Mouse (Mus musculus) neutrophil, adult 5-6 weeks (primary cell): ENCODE results near the gene Sbno2. TPM values are rescaled to one million over a fixed set of nuclear protein-coding genes. Genes with fewer than 3 reads are reported as not detected.

Source experiments
- ATAC-seq: fragments of 151-379, 151-347 bp; 2 replicates; pipeline ENCODE4 v1.8.0; 2017; ENCODE audit warnings: mild to moderate bottlenecking, moderate TSS enrichment; ENCODE audit not compliant: insufficient number of reproducible peaks, poor library complexity, low FRiP score, severe bottlenecking; ENCODE audit errors: extremely low read depth
- total RNA-seq: library from RNA; stranded (forward); fragments of 200-1000 nt; gene quantifications from 2 replicates; pipeline ENCODE4 v1.2.3, GENCODE M21; 2017

The Sbno2 gene
- total RNA-seq, 1 experiment from 2014 or later, result 238 TPM

DNA sequence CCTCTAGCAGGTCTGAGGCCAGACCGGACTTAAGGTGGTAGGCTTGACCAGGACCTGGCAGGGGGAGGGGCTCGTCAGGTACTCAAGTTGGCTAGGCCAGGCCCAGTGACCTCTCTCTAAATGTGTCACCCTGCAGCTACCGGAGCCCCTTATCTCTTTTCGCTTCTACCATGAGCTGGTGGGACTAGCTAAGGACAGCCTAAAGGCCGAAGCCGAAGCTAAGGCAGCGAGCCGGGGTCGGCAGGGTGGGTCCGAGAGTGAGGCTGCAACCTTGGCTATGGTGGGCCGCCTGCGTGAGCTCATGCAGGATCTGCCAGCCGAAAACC is 76.9 kb downstream of the Sbno2 start:
- no peak for ATAC-seq

DNA sequence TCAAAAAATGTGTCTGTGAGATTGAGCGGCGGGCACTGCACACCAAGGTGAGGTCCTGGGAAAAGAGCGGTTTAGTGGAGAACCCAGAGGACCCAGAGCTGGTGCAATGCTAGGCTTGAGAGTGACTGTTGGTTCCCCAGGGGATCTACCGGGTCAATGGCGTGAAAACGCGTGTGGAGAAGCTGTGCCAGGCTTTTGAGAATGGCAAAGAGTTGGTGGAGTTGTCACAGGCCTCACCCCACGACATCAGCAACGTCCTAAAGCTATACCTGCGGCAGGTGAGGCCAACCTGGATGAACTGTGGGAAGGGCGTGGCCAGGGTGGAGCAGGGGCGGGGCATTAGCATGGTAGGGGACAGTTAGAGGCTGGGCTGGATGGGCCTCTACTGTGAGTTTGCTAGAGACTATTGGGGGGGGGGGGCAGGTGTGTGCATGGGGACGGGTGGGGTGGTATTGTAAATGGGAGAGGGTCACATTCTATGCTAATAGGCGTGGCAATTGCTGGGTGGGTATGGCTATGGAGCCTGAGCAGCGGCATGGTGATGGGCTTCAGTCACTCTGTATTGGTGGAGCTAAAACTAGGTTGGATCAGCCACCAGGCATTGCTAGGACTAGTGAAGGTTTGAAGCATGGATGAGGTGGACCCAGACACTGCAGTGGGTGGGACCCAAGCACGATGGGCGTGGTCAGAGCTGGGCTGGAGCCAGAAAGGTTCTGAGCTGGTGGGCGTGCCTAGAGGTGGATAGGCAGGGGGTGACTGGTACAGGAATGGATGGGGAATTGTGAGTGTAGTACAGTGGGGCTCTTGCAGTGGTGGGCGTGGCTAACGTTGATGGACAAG is 77.5 kb downstream of the Sbno2 start:
- ATAC-seq, result no peak

DNA sequence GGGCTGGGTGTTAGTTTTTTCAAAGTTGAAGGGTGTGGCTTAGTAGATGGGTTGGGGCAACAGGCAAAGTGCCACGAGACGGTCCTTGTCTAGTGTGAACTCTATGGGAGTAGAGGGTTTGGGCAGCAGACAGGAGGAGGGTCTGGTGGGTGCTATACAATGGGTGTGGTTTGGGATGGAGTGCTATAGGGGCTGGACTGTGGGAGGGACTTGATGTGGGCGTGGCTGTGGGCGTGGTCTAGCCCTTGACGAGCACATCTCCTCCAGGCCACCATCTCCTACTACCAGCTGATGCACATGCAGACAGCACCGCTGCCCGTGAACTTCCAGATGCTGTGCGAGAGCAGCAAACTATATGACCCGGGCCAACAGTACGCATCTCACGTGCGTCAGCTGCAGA is 79.5 kb downstream of the Sbno2 start:
- ATAC-seq, result no peak

DNA sequence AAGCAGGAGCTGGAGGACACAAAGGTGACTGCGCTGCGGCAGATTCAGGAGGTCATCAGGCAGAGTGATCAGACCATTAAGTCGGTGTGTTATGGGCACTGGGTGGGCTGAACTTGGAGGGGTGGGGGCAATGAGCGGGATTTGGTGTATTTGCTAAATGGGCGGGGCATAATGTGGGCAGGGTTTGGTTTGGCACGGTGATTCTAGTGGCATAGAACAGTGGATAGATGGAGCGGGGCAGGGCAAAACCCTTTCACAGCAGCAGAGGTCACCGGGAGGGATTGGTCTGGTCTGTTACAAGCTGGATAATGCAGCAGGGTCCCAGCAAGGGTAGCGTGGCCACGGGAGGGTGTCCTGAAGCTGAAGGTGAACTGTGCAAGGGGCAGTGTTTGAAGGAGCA is 79.9 kb downstream of the Sbno2 start:
- ATAC-seq, result no peak

DNA sequence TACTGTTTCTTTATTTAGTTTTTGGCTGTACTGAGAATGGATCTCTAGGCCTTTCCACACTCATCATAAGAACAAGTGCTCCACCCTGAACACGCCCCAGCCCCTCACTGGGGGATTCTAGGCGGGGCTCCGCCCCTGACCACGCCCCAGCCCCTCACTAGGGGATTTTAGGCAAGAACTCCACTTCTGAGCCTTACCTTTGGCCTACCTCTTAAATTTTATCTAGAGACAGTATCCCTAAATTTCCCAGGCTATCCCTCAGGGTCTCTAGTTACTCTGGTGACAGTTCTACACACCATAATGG is 80.4 kb downstream of the Sbno2 start:
- no peak for ATAC-seq

DNA sequence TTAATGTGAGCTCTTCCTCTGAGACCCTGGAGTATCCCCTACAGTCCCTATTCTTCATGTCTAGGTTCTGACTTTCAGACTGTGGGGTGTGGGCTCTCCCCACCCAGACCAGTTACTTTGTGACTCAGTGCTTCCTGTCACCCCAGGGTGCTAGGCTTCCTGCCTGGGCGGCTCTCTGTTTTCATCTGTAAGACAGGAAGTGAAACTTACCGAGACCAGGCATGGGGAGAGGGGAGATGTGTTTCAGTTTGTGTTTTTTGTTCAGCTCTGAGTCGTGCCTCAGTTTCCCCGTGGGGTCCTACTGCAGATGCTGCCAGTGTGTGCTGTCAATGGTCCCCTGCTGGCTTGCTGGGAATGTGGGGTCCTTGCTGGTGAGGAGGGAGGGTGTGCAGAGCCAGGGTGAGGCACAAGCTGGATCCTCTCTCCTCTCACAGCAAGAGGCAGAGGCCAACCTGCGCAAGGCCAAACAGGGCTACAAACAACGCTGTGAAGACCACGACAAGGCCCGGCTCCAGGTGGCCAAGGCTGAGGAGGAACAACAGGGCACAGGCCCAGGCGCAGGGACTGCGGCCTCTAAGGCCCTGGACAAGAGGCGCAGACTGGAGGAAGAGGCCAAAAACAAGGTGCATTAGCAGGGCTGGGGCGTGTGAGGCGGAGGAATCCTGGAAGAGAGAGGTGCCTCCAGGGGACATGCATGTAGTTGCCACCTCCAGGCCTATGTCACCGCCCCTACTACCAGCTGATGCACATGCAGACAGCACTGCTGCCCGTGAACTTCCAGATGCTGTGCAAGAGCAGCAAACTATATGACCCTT is 80.9 kb downstream of the Sbno2 start:
- ATAC-seq, result peak; percentile 74

DNA sequence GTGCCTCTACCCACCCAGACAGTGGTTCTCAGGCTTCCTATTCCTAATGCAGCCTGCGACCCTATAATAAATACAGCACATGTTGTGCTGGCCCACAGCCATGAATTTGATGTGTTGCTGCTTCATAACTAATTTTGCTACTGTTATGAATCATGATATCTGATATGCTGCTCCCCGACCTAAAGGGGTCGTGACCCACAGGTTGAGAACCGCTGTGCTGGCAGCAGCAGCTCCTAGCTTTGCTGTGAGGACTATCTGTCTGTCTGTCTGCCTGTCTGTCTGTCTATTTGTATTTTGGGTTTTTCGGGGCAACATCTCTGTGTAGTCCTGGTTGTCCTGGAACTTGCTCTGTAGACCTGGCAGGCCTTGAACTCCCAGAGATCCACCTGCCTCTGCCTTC is 81.6 kb downstream of the Sbno2 start:
- ATAC-seq, result no peak

DNA sequence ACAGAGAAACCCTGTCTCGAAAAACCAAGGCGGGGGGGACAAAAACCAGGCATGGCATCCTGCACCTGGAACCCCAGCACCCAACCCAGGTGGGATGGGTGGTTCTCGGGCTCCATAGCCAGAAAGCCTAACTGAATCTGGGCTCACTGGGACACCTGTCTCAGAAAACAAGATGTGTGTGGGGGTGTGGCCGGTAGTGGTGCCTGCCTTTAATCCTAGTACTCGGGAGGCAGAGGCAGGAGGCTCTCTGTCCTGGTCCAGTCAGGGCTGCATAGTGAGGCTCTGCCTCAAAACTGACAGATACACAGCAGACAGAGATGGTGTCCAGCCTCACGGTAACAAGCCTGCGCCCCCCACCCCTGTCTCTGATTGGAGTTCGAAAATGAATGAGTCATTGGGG is 82.6 kb downstream of the Sbno2 start:
- no peak for ATAC-seq

DNA sequence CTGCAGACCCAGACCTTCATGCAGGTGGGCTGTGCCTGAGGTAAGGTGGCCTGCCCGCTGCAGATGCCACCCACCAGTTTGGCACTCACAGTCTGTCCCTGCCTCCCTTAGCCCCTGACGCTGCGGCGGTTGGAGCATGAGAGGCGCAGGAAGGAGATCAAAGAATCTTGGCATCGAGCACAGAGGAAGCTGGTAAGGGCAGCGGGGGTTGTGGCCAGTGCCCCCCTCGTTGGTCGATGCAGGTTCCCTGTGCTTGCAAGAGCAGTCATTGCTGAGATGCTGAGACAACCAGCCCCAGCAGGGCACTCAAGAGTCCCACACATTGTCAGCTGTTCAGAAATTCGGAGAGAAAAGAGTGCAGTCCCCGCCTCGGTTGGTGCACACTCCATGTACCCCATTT is 83.2 kb downstream of the Sbno2 start:
- ATAC-seq, result no peak

DNA sequence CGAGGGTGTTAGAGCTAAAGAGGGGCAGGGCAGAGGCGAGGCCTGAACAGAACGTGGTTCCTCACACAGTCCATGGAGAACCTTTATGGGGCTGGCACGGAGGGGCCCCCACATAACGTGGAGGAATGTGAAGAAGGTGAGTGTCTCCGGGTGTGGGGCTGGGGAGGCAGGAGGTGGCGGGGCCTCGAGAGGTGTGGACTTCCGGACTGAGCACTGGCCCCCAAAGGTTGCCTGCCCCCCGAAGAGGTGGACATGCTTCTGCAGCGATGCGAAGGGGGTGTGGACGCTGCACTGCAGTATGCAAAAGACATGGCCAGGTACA is 84.1 kb downstream of the Sbno2 start:
- no peak for ATAC-seq

DNA sequence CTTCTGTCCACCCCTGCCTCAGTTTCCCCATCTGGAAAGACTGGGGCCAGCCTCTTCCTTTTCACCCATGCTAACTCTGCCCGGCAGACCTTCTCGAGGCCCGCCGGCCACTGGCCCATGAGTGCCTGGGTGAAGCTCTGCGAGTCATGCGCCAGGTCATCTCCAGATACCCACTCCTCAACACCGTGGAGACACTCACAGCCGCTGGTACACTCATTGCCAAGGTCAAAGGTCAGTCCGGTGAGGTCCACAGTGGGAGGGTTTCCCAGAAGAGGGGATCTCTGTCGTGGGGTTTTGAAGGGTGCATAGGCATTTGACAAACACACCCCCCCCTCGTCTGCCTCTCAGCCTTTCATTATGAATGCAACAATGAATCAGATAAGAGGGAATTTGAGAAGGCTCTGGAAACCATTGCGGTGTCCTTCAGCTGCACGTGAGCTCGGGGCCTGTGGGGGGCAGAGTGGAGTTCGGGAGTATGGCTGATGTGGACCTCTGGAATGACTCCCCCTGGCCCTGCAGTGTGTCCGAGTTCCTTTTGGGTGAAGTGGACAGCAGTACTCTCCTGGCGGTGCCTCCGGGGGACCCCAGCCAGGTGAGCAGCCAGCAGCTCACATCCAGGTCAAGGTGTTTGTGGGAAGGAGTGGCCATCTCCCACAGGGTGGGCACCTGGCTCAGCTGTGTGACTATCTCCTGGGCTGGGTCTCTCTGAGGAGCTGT is 84.6 kb downstream of the Sbno2 start:
- ATAC-seq, result no peak

DNA sequence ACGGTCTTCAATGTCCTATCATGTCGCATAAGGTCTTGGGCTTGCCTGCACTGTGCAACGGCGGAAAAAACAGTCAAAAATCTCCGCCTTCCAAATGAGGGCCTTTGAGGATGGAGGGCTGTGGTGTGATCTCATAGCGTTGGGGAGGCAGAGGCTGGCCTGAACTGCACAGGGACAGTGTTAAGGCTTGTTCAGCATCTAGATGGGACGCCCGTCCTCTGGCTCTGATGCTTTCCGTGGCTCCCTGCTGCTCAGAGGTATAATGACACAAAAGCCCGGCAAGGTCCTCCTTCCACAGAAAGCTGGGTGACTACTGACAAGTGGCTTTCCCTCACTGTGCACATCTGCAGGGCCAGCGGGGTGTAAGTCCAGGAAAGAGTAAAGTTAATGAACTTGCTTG is 85.2 kb downstream of the Sbno2 start:
- no peak for ATAC-seq

DNA sequence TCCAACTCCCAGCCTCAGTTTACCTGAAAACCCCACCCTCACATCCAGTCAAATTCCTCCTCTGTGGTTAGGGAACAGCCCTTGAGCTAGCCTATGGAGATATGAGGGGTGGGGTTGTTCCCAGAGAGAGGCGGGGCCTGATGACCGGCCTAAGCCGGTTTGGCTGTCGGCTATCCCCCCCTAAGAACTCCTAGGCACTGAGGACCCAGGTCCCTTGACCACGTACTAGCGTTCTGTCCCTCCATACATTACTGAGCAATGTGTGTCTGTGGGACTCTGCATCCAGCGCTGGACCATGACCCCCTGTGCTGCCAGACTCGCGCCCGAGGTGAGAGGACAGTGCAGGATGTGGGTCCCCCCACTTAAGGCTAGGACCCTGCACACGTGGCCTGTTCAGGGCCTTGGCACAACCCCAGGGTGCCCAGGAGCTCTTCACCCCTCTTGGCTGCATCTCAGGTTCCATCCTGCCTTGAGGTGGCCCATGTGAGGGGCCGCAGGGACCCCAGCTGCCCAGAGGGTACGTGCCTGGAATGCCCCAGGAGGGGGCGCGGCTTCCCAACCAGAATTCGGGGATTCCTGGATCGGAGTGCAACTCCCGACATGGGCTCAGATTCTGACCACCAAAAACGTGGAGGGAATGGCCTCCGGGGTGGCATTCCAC is 85.8 kb downstream of the Sbno2 start:
- no peak for ATAC-seq

DNA sequence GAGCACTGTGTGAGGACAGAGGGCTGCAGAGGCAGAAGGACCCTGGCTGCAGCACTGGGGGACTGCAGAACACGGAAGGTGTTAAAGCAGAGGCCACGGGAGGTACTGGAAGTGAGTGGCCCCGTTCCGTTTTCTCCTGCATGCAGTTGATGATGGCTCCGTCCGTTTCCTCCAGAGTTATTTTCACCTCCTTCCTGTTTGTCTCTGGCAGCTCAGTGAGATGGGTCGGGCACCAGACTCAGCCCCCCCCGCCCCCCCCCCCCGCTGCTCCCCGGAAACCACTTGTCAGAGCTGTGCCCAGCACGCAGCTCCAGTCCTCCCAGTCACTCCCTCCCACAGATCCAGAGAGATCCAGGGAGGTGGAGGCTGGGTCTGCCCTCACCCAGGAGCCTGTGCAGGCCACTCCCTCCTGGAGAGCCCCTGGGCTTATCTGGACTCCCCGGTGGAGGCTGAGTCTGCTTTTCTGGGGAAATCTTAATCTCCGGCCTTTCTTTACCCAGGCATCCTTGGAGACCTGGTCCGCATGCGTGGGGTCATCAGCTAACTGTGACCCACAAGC is 86.6 kb downstream of the Sbno2 start:
- peak; percentile 33 for ATAC-seq

DNA sequence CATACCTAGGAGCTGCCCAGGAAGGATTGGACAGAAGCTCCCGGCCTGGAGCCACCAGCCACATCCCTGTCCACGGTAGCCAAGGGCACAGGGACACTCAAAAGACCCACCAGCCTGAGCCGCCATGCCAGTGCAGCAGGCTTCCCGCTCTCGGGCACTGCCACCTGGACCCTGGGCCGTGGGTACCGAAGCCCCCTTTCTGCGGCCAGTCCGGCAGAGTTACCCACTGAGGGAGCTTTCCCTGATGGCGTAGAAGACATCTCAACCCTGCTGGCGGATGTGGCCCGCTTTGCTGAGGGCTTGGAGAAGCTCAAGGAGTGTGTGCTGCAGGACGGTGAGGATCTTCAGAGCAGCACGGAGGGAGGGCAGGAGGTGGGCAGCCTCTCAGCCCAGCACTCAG is 87.6 kb downstream of the Sbno2 start:
- no peak for ATAC-seq

DNA sequence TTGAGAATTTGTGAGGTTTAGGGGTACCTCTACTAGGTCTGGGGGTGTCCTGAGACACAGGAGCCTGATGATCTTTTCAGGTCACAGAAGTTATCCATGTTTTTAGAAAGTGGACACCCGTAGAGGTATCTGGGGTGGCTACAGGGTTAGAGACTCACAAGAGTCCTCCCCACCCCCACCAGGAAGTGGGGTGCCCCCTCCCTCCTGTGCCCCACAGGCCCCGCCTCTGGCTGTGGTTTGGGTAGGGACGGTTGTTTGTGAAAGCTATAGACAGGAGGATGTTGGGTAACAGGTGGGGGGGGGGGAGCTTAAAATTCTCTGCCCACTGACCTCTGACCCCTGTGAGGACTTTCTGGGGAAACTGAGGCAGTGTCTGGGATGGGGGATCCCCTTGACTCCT is 88.0 kb downstream of the Sbno2 start:
- peak; percentile 62 for ATAC-seq

DNA sequence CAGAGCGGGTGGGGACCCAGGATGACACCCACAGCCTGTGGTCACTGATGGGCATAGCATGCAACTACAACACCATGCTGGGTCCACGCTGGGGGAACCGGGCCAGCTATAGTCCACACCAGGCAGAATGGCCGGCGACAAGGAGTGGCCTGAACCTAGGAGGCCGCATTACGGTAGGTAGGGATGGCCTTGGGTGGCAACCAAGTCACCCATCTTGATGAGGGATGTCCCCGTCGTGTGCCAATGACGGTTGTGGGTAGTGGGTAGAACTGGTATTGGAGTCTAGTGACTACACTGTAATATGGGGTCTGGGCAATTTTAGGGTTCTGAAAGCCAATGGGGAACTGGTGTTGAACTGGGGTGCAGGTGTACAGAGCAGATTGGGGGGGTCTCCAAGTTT is 88.4 kb downstream of the Sbno2 start:
- peak; percentile 17 for ATAC-seq

DNA sequence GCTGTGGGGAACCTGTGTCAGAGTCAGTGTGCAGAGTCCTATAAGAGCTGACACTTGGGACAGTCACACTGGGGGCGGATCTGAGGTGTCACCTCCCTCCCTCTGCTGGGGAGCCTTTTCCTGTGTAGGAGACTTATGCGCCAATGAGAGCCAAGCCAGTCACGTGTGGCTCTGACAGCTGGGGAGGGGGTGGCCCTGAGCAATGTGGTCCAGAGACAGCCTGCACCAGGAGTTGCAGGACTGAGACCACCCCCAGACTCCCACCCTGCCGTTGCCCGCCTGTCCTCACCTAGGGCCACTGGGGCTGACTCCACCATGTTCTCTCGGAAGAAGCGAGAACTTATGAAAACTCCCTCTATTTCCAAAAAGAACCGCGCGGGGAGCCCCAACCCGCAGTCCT is 88.9 kb downstream of the Sbno2 start, which contains the start of gene Arhgap45:
TSS of gene Arhgap45 (plus strand) at position 143 of the 400 bp plus-strand sequence.
- peak; percentile 78 for ATAC-seq

DNA sequence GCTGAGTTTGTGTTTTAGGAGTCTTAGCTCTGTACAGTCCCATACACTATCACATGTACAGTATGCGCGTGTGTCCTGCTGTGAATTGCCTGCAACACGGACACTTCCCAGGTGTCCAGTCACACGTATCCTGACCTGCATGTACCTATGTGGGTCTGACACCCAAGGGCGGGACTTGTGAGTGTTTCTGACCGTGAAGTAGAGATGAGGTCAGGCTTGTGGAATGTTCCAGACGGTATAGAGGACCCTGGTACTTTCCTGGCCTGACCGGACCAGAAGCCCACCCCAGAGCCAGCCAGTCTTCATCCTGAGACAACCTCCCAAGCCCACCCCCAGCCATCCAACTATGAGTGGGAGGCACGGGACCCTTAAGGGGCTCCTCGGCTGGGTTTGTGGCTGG is 89.8 kb downstream of the Sbno2 start:
- ATAC-seq, result no peak
